Mouse (Mus musculus) MEL (cell line): ENCODE measurements around the gene Ppp2r5e. TPM values are rescaled to one million over a fixed set of nuclear protein-coding genes. Genes with fewer than 3 reads are reported as not detected.

Experiments used
- DNase-seq: peaks from one replicate; pipeline ENCODE4 v3.0.0; 2011; ENCODE audit warnings: low read depth, low spot score
- H3K27ac ChIP-seq: 2 replicates; pipeline ENCODE4 v1.5.1; 2012; ENCODE audit warnings: low read depth, mild to moderate bottlenecking, control low read depth, low read length, moderate library complexity; ENCODE audit not compliant: control insufficient read depth
- H3K27me3 ChIP-seq, 2 experiments: fragments of 150-350 bp in 1 of 2; sonication (generic) in 1 of 2; 2 replicates each; pipeline ENCODE4 v1.6.1; 2012; ENCODE audit warnings: low read length in 2 of 2, mild to moderate bottlenecking in 2 of 2, improper control_type of control experiment in 1 of 2, moderate library complexity in 1 of 2; ENCODE audit not compliant: insufficient read depth in 2 of 2, control insufficient read depth in 1 of 2
- H3K36me3 ChIP-seq, 2 experiments: 2 replicates each; pipeline ENCODE4 v1.6.1; 2012 to 2014; ENCODE audit warnings: low read length in 2 of 2, improper control_type of control experiment in 1 of 2, inconsistent platforms in 1 of 2, mild to moderate bottlenecking in 1 of 2; ENCODE audit not compliant: insufficient read depth in 2 of 2, control insufficient read depth in 1 of 2
- H3K4me1 ChIP-seq, 2 experiments: fragments of 150-350 bp in 1 of 2; sonication (generic) in 1 of 2; 2 replicates each; pipeline ENCODE4 v1.6.1; 2012; ENCODE audit warnings: low read length in 2 of 2, improper control_type of control experiment in 1 of 2, mild to moderate bottlenecking in 1 of 2; ENCODE audit not compliant: insufficient read depth in 2 of 2, control insufficient read depth in 1 of 2
- H3K4me3 ChIP-seq, 2 experiments: fragments of 150-350 bp in 1 of 2; sonication (generic) in 1 of 2; 2 replicates each; pipeline ENCODE4 v1.5.1; 2012; ENCODE audit warnings: low read depth in 2 of 2, low read length in 2 of 2, mild to moderate bottlenecking in 2 of 2, moderate library complexity in 2 of 2, control low read depth in 1 of 2, improper control_type of control experiment in 1 of 2; ENCODE audit not compliant: control insufficient read depth in 1 of 2, insufficient read depth in 1 of 2
- H3K79me2 ChIP-seq: 2 replicates; pipeline ENCODE4 v1.6.1; 2012; ENCODE audit warnings: mild to moderate bottlenecking, low read length, moderate library complexity; ENCODE audit not compliant: control insufficient read depth, poor library complexity, insufficient read depth
- H3K9ac ChIP-seq: 2 replicates; pipeline ENCODE4 v1.6.1; 2012; ENCODE audit warnings: low read depth, mild to moderate bottlenecking, control low read depth, low read length, moderate library complexity; ENCODE audit not compliant: control insufficient read depth, poor library complexity, severe bottlenecking
- H3K9me3 ChIP-seq: fragments of 150-350 bp; sonication (generic); replicated peaks from 2 replicates; pipeline ENCODE4 v1.6.1; 2012; ENCODE audit warnings: mild to moderate bottlenecking, low read length, improper control_type of control experiment, moderate library complexity; ENCODE audit not compliant: insufficient read depth
- BHLHE40 ChIP-seq: IDR thresholded peaks from 2 replicates; pipeline ENCODE4 v1.6.1; 2012; ENCODE audit warnings: low read depth, mild to moderate bottlenecking, inconsistent platforms, low read length, improper control_type of control experiment, borderline replicate concordance
- CHD1 ChIP-seq: IDR thresholded peaks from 2 replicates; pipeline ENCODE4 v1.6.1; 2012; ENCODE audit warnings: low read depth, mild to moderate bottlenecking, inconsistent platforms, low read length, improper control_type of control experiment
- CHD2 ChIP-seq: IDR thresholded peaks from 2 replicates; pipeline ENCODE4 v1.6.1; 2011; ENCODE audit warnings: low read length, improper control_type of control experiment
- ELF1 ChIP-seq: IDR thresholded peaks from 2 replicates; pipeline ENCODE4 v1.6.1; 2014; ENCODE audit warnings: low read depth, mild to moderate bottlenecking, inconsistent platforms, low read length, improper control_type of control experiment, moderate library complexity
- ETS1 ChIP-seq: IDR thresholded peaks from 2 replicates; pipeline ENCODE4 v1.6.1; 2012; ENCODE audit warnings: low read depth, mild to moderate bottlenecking, inconsistent platforms, low read length, improper control_type of control experiment, moderate library complexity
- HCFC1 ChIP-seq: IDR thresholded peaks from 2 replicates; pipeline ENCODE4 v1.6.1; 2012; ENCODE audit warnings: low read depth, mild to moderate bottlenecking, inconsistent platforms, low read length, improper control_type of control experiment, moderate library complexity
- KAT2A ChIP-seq: conservative IDR thresholded peaks from 2 replicates; pipeline ENCODE4 v1.6.1; 2012; ENCODE audit warnings: low read depth, low read length, improper control_type of control experiment, inconsistent platforms
- MAFK ChIP-seq: IDR thresholded peaks from 2 replicates; pipeline ENCODE4 v1.6.1; 2011; ENCODE audit warnings: low read depth, mild to moderate bottlenecking, low read length, improper control_type of control experiment, borderline replicate concordance
- MAX ChIP-seq: IDR thresholded peaks from 2 replicates; pipeline ENCODE4 v1.6.1; 2011; ENCODE audit warnings: low read length, improper control_type of control experiment
- MAZ ChIP-seq: IDR thresholded peaks from 2 replicates; pipeline ENCODE4 v1.6.1; 2012; ENCODE audit warnings: low read depth, mild to moderate bottlenecking, inconsistent platforms, low read length, improper control_type of control experiment
- MXI1 ChIP-seq: IDR thresholded peaks from 2 replicates; pipeline ENCODE4 v1.6.1; 2011; ENCODE audit warnings: mild to moderate bottlenecking, low read depth, low read length, improper control_type of control experiment
- MYC ChIP-seq: IDR thresholded peaks from 2 replicates; pipeline ENCODE4 v1.6.1; 2011; ENCODE audit warnings: low read depth, mild to moderate bottlenecking, low read length, improper control_type of control experiment, moderate library complexity
- NELFE ChIP-seq: IDR thresholded peaks from 2 replicates; pipeline ENCODE4 v1.6.1; 2011; ENCODE audit warnings: low read depth, low read length, improper control_type of control experiment
- NRF1 ChIP-seq: IDR thresholded peaks from 2 replicates; pipeline ENCODE4 v1.6.1; 2014; ENCODE audit warnings: low read depth, mild to moderate bottlenecking, inconsistent platforms, low read length, improper control_type of control experiment, moderate library complexity; ENCODE audit not compliant: poor library complexity, insufficient read depth, severe bottlenecking
- POLR2A ChIP-seq, 2 experiments: IDR thresholded peaks; 2 replicates each; pipeline ENCODE4 v1.6.1; 2011 to 2012; ENCODE audit warnings: low read length in 2 of 2, mild to moderate bottlenecking in 2 of 2, control low read depth in 1 of 2, improper control_type of control experiment in 1 of 2, low read depth in 1 of 2, moderate library complexity in 1 of 2; ENCODE audit not compliant: control insufficient read depth in 1 of 2, insufficient read depth in 1 of 2, poor library complexity in 1 of 2
- POLR2AphosphoS2 ChIP-seq: IDR thresholded peaks from 2 replicates; pipeline ENCODE4 v1.6.1; 2011; ENCODE audit warnings: low read length, improper control_type of control experiment
- RAD21 ChIP-seq: IDR thresholded peaks from 2 replicates; pipeline ENCODE4 v1.6.1; 2011; ENCODE audit warnings: mild to moderate bottlenecking, low read depth, low read length, improper control_type of control experiment
- SIN3A ChIP-seq: IDR thresholded peaks from 2 replicates; pipeline ENCODE4 v1.6.1; 2012; ENCODE audit warnings: low read length, improper control_type of control experiment, inconsistent platforms
- TCF12 ChIP-seq: IDR thresholded peaks from 2 replicates; pipeline ENCODE4 v1.6.1; 2014; ENCODE audit warnings: low read depth, mild to moderate bottlenecking, inconsistent platforms, low read length, improper control_type of control experiment, moderate library complexity
- USF2 ChIP-seq, 2 experiments: IDR thresholded peaks; 2 replicates each; pipeline ENCODE4 v1.6.1; 2011 to 2012; ENCODE audit warnings: improper control_type of control experiment in 2 of 2, low read length in 2 of 2, borderline replicate concordance in 1 of 2, inconsistent platforms in 1 of 2, low read depth in 1 of 2, mild to moderate bottlenecking in 1 of 2; ENCODE audit not compliant: insufficient read depth in 1 of 2
- ZMIZ1 ChIP-seq: IDR thresholded peaks from 2 replicates; pipeline ENCODE4 v1.6.1; 2012; ENCODE audit warnings: low read depth, mild to moderate bottlenecking, inconsistent platforms, low read length, improper control_type of control experiment, moderate library complexity
- ZNF384 ChIP-seq: IDR thresholded peaks from 2 replicates; pipeline ENCODE4 v1.6.1; 2012; ENCODE audit warnings: low read depth, mild to moderate bottlenecking, inconsistent platforms, low read length, improper control_type of control experiment
- polyA plus RNA-seq, 2 experiments: library from polyadenylated mRNA; stranded (reverse) in 1 of 2; unstranded in 1 of 2; fragments of >175 nt in 1 of 2; fragments of >200 nt in 1 of 2; gene quantifications; 2 replicates each; pipeline versions ENCODE4 v1.2.1 to v1.2.4; 2012; ENCODE audit warnings: low replicate concordance in 2 of 2, low read depth in 1 of 2; ENCODE audit not compliant: insufficient read length in 2 of 2, insufficient read depth in 1 of 2, missing spikeins in 1 of 2
- total RNA-seq: library from RNA; depleted of rRNA; stranded (reverse); fragments of 300-350 nt; gene quantifications from 2 replicates; pipeline ENCODE4 v1.2.3, GENCODE M21; 2012; rRNA removed

Ppp2r5e gene
- total RNA-seq = 9.0 and 10.8 TPM in 2 replicates
- 100 to 1,000 TPM in 1 of 2 experiments, 10 to 100 TPM in 1; 21.3 to 200 TPM for polyA plus RNA-seq

DNA sequence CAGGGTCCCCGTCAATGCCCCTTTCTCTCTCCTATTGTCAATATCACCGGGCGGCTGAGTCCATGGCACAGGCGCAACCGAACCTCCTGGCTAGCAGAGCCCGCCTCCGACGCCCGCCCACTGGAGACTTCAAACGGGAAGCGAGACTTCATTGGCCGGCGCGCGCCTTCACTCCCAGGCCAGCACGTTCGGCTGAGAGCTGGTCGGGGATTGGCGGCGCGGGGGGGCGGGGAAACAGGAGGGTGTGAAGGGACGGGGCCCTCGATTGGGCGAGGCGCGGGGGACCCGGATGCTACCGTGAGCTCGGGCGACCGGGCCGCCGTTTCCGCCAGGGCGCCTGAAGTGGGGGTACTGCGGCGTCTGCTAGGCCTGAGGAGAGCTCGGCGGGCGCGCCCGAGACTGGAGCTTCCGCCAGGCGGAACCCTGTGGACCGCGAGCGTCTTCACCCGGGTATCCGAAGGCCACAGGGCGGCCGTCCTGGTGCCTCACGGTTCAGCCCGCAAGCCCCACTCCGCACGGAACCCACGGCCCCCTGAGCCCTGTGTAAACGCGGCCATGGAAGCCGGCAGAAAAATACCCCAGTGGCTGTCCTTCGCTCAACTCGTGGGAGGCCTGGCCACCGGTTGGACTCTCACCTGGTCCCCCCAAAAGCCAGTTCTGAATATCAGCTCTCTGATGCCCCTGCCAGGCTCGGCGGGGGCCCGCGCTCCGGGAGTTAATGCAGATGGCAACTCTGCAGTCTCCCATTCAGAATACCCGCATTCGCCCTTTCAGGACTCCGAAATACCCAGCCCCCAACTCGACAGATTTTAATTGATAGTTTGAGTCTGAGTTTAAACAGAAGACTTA, at the start of gene Ppp2r5e:
Gene Ppp2r5e (minus strand): TSS at position 92 of the 849 bp plus-strand sequence.
- peaks cover 9 to 12% of the 10 kb centered on the region in 2 experiments; a peak in 3 of 4 replicates for H3K4me1 ChIP-seq
- H3K9ac ChIP-seq = peak within 1 kb of the TSS; percentile 99
- H3K27ac ChIP-seq = peak within 1 kb of the TSS; percentile 79
- no peaks in the 10 kb centered on the region for H3K27me3 ChIP-seq
- TF ChIP-seq POLR2A (IDR thresholded peaks at IDR 0.05; ENCODE audit: control insufficient read depth in 1 of 2, insufficient read depth in 1 of 2, low read depth in 1 of 2, low read length in 2 of 2, poor library complexity in 1 of 2) (peak; percentile 91 to 94), SIN3A (peak; percentile 41; the same call in 1 of the 2 replicates), ZNF384 (no peak), NRF1 (peak; percentile 58; the same call in 1 of the 2 replicates), MAZ (peak; percentile 67; the same call in 1 of the 2 replicates), MAFK (no peak), TCF12 (peak; percentile 33), CHD1 (0 out of 2 replicates have a peak, but pooled peaks have one; percentile 56), RAD21 (no peak), ETS1 (no peak), KAT2A (peak; percentile 66), HCFC1 (peak; percentile 87), ZMIZ1 (peak; percentile 71; the same call in 1 of the 2 replicates), BHLHE40 (no peak), ELF1 (peak; percentile 73), NELFE (peak; percentile 94), MYC (peak; percentile 54; the same call in 1 of the 2 replicates), POLR2AphosphoS2 (peak; percentile 79; the same call in 1 of the 2 replicates), CHD2 (peak; percentile 53), MXI1 (peak; percentile 53), MAX (no peak; the same call in 1 of the 2 replicates), USF2 (IDR thresholded peaks at IDR 0.05; ENCODE audit: borderline replicate concordance in 1 of 2, insufficient read depth in 1 of 2, low read depth in 1 of 2, low read length in 2 of 2) (no peak)
- TF ChIP-seq, all 39 proteins: peak for 15
- Histone ChIP-seq H3K9me3 (no peaks in the 10 kb centered on the region), H3K79me2 (peaks cover 28% of the 10 kb centered on the region), H3K4me3 (peak within 1 kb of the TSS; percentile 98), H3K36me3 (peaks cover 13 to 17% of the 10 kb centered on the region in 2 experiments)
- DNase-seq = peak; percentile 98
